Mouse (Mus musculus): Measurements from ENCODE around the gene Igfbp6. TPM values are rescaled to one million over a fixed set of nuclear protein-coding genes. Genes with fewer than 3 reads are reported as not detected.

Igfbp6 gene
- total and polyA plus RNA-seq, 3 experiments = 0.38 TPM; not detected in 2

DNA sequence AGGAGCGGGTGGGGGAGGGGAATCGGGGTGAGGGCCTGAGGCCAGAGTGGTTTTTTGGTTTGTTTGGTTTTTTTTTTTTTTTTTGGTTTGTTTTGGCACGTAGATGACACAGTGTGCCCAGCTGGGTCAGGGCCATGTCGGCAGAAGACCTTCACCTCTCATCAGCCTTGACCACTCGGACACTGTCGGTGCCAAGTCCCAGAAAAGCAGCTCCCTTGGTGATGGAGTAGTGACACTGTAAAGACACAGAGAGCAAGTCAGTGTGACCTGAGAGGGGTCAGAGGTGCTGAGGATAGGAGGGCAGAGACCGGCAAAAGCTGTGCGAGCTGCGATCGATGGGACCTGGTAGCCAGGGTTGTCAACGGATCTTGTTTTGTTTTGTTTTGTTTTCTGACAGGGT, 42.1 kb downstream of the Igfbp6 start:
- Histone ChIP-seq H3K4me3 (replicated peaks in 1 of 3; ENCODE audit: low read depth in 2 of 3, low read length in 2 of 3, poor library complexity in 1 of 3) (no peak overlapping the region), H3K27me3 (replicated peaks) (peaks cover 2% of the 10 kb centered on the region), H3K9ac (ENCODE audit: insufficient read depth, low read depth) (no peak overlapping the region), H3K4me2 (ENCODE audit: insufficient read depth, low read depth, poor library complexity, severe bottlenecking) (no peak overlapping the region), H3K36me3 (replicated peaks in 1 of 2; ENCODE audit: control insufficient read depth in 1 of 2, insufficient read depth in 1 of 2, low read length in 1 of 2) (peaks cover 0 to 4% of the 10 kb centered on the region in 2 experiments), H3K79me2 (replicated peaks; ENCODE audit: control insufficient read depth, extremely low read depth, insufficient read depth, poor library complexity, severe bottlenecking) (no peaks in the 10 kb centered on the region), H3K4me1 (ENCODE audit: control insufficient read depth in 1 of 2, insufficient read depth in 2 of 2) (peaks cover 7 to 19% of the 10 kb centered on the region in 2 experiments), H3K27ac (ENCODE audit: insufficient read depth, low read depth) (no peak overlapping the region), H3K9me3 (replicated peaks; ENCODE audit: low read length) (no peaks in the 10 kb centered on the region)
- no peak for DNase-seq (ENCODE audit: extremely low read depth)
- TF ChIP-seq CHD2 (IDR thresholded peaks at IDR 0.05; ENCODE audit: low read length) (no peak), USF1 (IDR thresholded peaks at IDR 0.05; ENCODE audit: low read depth, low read length) (no peak), RCOR1 (conservative IDR thresholded peaks at IDR 0.05; ENCODE audit: low read depth, low read length) (no peak), MAFK (IDR thresholded peaks at IDR 0.05; ENCODE audit: insufficient replicate concordance, low read length) (no peak), ZKSCAN1 (IDR thresholded peaks at IDR 0.05; ENCODE audit: borderline replicate concordance, low read depth, low read length) (no peak), BHLHE40 (IDR thresholded peaks at IDR 0.05; ENCODE audit: low read depth, low read length) (no peak), MXI1 (IDR thresholded peaks at IDR 0.05; ENCODE audit: low read depth, low read length) (no peak), ZC3H11A (IDR thresholded peaks at IDR 0.05; ENCODE audit: low read depth, low read length) (no peak), SMC3 (IDR thresholded peaks at IDR 0.05; ENCODE audit: low read depth, low read length) (no peak), HCFC1 (IDR thresholded peaks at IDR 0.05; ENCODE audit: low read depth, low read length) (no peak), POLR2A (IDR thresholded peaks at IDR 0.05; ENCODE audit: low read depth, low read length) (no peak), TCF12 (IDR thresholded peaks at IDR 0.05; ENCODE audit: low read depth, low read length) (no peak), MAZ (IDR thresholded peaks at IDR 0.05; ENCODE audit: low read depth, low read length) (no peak), ZNF384 (IDR thresholded peaks at IDR 0.05; ENCODE audit: low read depth, low read length) (no peak)
- in situ Hi-C loops (cut with MboI; ENCODE audit: low pct_ligation_motif_present, low pct_unique_long_range_greater_than_20kb, low sequenced_read_pairs) (no loop called here), dilution Hi-C loops (cut with MboI; ENCODE audit: extremely low pct_ligation_motif_present, extremely low pct_unique_long_range_greater_than_20kb, low sequenced_read_pairs) (no loop called here)

DNA sequence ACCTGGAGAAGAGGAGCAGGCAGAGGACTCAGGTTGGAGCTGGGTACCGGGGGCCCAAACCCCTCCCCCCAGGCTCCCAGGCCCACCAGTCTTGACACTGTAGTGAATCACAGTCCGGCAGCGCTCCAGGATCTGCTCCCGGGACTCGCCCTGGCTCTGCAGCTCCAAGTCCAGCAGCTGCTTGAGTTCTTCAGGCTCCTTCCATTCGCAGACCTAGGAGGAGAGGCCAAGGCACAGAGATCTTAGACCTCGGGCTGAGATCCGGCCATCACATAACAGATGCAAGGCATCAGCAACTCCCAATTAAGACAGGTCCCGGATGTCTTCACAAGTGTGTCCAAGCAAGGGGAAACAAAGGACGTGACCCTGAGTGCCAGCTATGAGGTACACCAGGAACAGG, 43.9 kb downstream of the Igfbp6 start:
- H3K9me3 ChIP-seq (replicated peaks; ENCODE audit: low read length) = no peaks in the 10 kb centered on the region
- H3K4me3 ChIP-seq (replicated peaks in 1 of 3; ENCODE audit: low read depth in 2 of 3, low read length in 2 of 3, poor library complexity in 1 of 3) = no peak overlapping the region
- H3K27me3 ChIP-seq (replicated peaks) = peaks cover 2% of the 10 kb centered on the region
- peaks cover 0 to 4% of the 10 kb centered on the region in 2 experiments for H3K36me3 ChIP-seq (replicated peaks in 1 of 2; ENCODE audit: control insufficient read depth in 1 of 2, insufficient read depth in 1 of 2, low read length in 1 of 2)
- H3K27ac ChIP-seq (ENCODE audit: insufficient read depth, low read depth) = no peak overlapping the region
- in situ Hi-C loops (cut with MboI; ENCODE audit: low pct_ligation_motif_present, low pct_unique_long_range_greater_than_20kb, low sequenced_read_pairs) = no loop called here
- H3K79me2 ChIP-seq (replicated peaks; ENCODE audit: control insufficient read depth, extremely low read depth, insufficient read depth, poor library complexity, severe bottlenecking) = no peaks in the 10 kb centered on the region
- dilution Hi-C loops (cut with MboI; ENCODE audit: extremely low pct_ligation_motif_present, extremely low pct_unique_long_range_greater_than_20kb, low sequenced_read_pairs) = no loop called here
- no peak for DNase-seq (ENCODE audit: extremely low read depth)
- peaks cover 17 to 38% of the 10 kb centered on the region in 2 experiments for H3K4me1 ChIP-seq (ENCODE audit: control insufficient read depth in 1 of 2, insufficient read depth in 2 of 2)
- H3K9ac ChIP-seq (ENCODE audit: insufficient read depth, low read depth) = no peak overlapping the region
- H3K4me2 ChIP-seq (ENCODE audit: insufficient read depth, low read depth, poor library complexity, severe bottlenecking) = no peak overlapping the region
- TF ChIP-seq MEF2A (IDR thresholded peaks at IDR 0.05; ENCODE audit: borderline replicate concordance, low read depth, low read length) (no peak), RAD21 (IDR thresholded peaks at IDR 0.05; ENCODE audit: low read depth, low read length) (no peak), KAT2A (IDR thresholded peaks at IDR 0.05; ENCODE audit: insufficient replicate concordance, low read length) (no peak), ETS1 (conservative IDR thresholded peaks at IDR 0.05; ENCODE audit: low read depth, low read length) (no peak), SIN3A (IDR thresholded peaks at IDR 0.05; ENCODE audit: low read length) (no peak), ZC3H11A (IDR thresholded peaks at IDR 0.05; ENCODE audit: low read depth, low read length) (no peak), UBTF (IDR thresholded peaks at IDR 0.05; ENCODE audit: low read depth, low read length) (no peak), CHD1 (IDR thresholded peaks at IDR 0.05; ENCODE audit: low read depth, low read length) (no peak), ELF1 (IDR thresholded peaks at IDR 0.05; ENCODE audit: low read depth, low read length) (no peak), RCOR1 (conservative IDR thresholded peaks at IDR 0.05; ENCODE audit: low read depth, low read length) (no peak), MAX (IDR thresholded peaks at IDR 0.05; ENCODE audit: low read length) (no peak), NELFE (IDR thresholded peaks at IDR 0.05; ENCODE audit: low read depth, low read length) (no peak), POLR2AphosphoS2 (IDR thresholded peaks at IDR 0.05; ENCODE audit: low read depth, low read length) (no peak)
